Mouse (Mus musculus) erythroblast, embryonic 14.5 days (primary cell): ENCODE data around the gene Sh2b3. TPM values are rescaled to one million over a fixed set of nuclear protein-coding genes. Genes with fewer than 3 reads are reported as not detected.

Experiments used
- H3K27me3 ChIP-seq: 2 replicates; pipeline ENCODE4 v1.6.1; 2012; ENCODE audit warnings: inconsistent platforms; ENCODE audit not compliant: control insufficient read depth
- H3K36me3 ChIP-seq: 2 replicates; pipeline ENCODE4 v1.6.1; 2012; ENCODE audit warnings: mild to moderate bottlenecking, inconsistent platforms; ENCODE audit not compliant: control insufficient read depth
- H3K4me1 ChIP-seq: 2 replicates; pipeline ENCODE4 v1.6.1; 2012; ENCODE audit warnings: inconsistent platforms; ENCODE audit not compliant: control insufficient read depth
- H3K4me3 ChIP-seq: replicated peaks from 2 replicates; pipeline ENCODE3; 2012; ENCODE audit warnings: moderate library complexity, mild to moderate bottlenecking, inconsistent platforms
- H3K9me3 ChIP-seq: 2 replicates; pipeline ENCODE4 v1.6.1; 2012; ENCODE audit warnings: low read length, inconsistent platforms, mixed read lengths; ENCODE audit not compliant: control insufficient read depth
- GATA1 ChIP-seq: IDR thresholded peaks from 2 replicates; pipeline ENCODE4 v1.6.1; 2012; ENCODE audit warnings: low read length, inconsistent platforms, mixed read lengths
- TAL1 ChIP-seq: IDR thresholded peaks from 3 replicates; pipeline ENCODE4 v1.6.1; 2012; ENCODE audit warnings: low read length, inconsistent platforms, mixed read lengths
- polyA plus RNA-seq: library from polyadenylated mRNA; stranded (reverse); fragments of >175 nt; gene quantifications from 2 replicates; pipeline ENCODE4 v1.2.3, GENCODE M21; 2012

The Sh2b3 gene
- polyA plus RNA-seq, 1 experiment, result 2.0 TPM

DNA sequence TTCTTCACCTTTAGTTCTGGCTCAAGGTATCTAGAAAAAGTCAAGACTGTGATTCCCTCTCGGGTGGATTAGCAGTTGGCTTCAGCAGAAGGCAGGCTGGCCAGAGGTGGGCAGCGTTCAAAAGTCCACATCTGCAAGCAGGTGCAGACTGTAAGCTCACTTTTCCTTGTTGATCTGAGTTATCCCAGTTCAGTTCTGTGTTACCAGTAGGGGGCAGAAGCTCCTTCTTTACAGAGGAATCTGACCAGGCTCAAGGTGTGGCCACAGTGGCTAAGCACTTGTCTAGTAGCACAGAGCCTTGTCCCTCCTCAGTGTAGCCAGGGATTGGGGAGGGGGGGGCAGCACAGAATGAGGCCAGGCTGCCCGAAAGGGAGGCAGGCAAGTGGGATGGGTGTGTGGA, 22.4 kb downstream of the Sh2b3 start:
- TF ChIP-seq GATA1 (no peak), TAL1 (no peak)
- Histone ChIP-seq H3K36me3 (peaks cover 99% of the 10 kb centered on the region), H3K4me1 (no peaks in the 10 kb centered on the region; the same call in 1 of the 2 replicates), H3K27me3 (no peaks in the 10 kb centered on the region), H3K4me3 (no peak overlapping the region), H3K9me3 (no peaks in the 10 kb centered on the region)

DNA sequence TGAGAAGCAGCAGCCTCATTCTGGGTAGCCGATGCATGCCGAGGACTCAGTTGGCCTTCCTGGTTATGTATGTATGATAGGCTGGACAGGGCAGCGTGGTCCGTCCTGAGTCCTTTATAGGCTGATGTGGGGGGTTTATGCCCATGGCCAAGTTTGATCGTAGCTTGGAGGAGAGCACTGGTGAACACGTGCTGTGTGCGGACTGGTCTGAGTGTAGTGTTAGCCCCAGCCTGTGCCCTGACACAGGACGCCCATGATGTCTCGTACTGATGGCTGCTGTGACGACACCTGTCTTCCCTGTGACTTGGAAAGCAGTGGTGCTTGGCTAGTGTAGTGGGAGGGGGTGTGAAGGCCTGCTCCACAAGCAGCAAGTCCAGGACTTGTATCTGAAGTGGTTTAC, 23.7 kb downstream of the Sh2b3 start:
- no peaks in the 10 kb centered on the region for H3K27me3 ChIP-seq
- H3K36me3 ChIP-seq, result peaks cover 96% of the 10 kb centered on the region
- TF ChIP-seq GATA1 (no peak), TAL1 (no peak)
- H3K4me3 ChIP-seq, result no peak overlapping the region
- no peaks in the 10 kb centered on the region for H3K9me3 ChIP-seq
- no peaks in the 10 kb centered on the region; the same call in none of the 2 replicates for H3K4me1 ChIP-seq

DNA sequence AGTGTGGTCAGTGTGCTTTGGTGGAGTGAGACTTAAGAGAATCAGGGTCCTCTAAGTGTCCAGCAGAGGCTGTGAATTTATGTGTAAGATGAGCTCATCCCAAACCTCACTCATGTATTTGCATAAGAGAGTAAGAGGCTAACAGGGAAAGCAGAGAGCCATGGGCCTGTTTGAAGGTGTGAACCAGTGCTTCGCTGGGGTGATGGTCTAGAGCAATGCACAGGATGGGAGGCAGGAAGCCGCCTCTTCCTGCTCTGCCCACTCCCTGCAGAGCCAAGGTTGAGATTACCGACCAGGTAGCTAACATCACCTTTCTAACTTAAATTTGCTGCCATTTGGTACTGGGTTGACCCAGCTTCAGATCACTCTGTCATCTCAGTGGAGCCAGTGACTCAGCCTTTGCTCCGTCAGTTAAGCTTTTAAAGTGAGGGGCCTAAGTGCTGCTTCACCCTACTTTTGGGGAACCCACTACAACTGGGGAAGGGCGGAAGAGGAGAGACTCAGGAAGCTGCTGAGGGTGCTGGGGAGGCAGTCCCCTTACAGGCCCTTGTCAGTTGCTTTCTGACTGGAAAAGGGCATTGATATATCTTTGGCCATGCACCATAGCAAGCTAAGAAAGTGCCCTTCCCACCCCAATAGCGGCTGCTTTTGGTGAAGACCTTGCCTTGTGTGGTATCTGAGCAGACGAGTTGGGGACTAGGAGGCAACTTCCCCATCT, 24.8 kb downstream of the Sh2b3 start:
- Histone ChIP-seq H3K27me3 (no peaks in the 10 kb centered on the region), H3K9me3 (no peaks in the 10 kb centered on the region), H3K4me1 (no peaks in the 10 kb centered on the region; the same call in none of the 2 replicates), H3K36me3 (peaks cover 91% of the 10 kb centered on the region), H3K4me3 (no peak overlapping the region)
- no peak for TF ChIP-seq TAL1
- no peak for TF ChIP-seq GATA1

DNA sequence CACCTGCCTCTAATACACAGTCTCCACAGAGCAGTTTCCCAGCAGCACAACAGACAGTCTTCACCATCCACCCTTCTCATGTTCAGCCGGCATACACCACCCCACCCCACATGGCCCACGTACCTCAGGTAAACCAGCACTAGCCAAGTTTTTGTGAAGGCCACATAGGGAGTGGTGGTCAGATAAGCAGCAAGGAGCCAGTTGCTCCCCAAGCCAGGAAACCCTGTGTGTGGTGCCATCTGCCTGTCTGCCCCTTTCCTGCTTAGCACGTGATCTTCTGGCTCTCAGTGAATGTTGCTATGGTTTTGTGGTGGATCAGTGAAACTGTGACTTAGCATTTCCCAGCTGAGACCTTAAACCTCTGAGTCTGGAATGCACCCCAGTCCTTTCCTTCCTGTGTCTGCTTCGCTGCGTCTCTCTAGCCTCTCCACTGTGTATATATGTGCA, 25.9 kb downstream of the Sh2b3 start:
- Histone ChIP-seq H3K36me3 (peaks cover 87% of the 10 kb centered on the region), H3K4me1 (no peaks in the 10 kb centered on the region; the same call in none of the 2 replicates), H3K9me3 (no peaks in the 10 kb centered on the region), H3K4me3 (no peak overlapping the region), H3K27me3 (no peaks in the 10 kb centered on the region)
- no peak for TF ChIP-seq TAL1

- no peak overlapping the region for H3K4me3 ChIP-seq
- H3K9me3 ChIP-seq, result no peaks in the 10 kb centered on the region
- TF ChIP-seq TAL1 (no peak), GATA1 (no peak)
- H3K27me3 ChIP-seq, result no peaks in the 10 kb centered on the region
- peaks cover 85% of the 10 kb centered on the region for H3K36me3 ChIP-seq
- no peaks in the 10 kb centered on the region; the same call in none of the 2 replicates for H3K4me1 ChIP-seq
Measured at GRCm38 (mm10) chr5:121810331-121811151, 26.9 kb downstream of the Sh2b3 start.

- Histone ChIP-seq H3K36me3 (peaks cover 84% of the 10 kb centered on the region), H3K4me3 (no peak overlapping the region), H3K27me3 (no peaks in the 10 kb centered on the region), H3K9me3 (no peaks in the 10 kb centered on the region), H3K4me1 (no peaks in the 10 kb centered on the region; the same call in none of the 2 replicates)
- TF ChIP-seq GATA1, result no peak
- TF ChIP-seq TAL1, result no peak
Measured at GRCm38 (mm10) chr5:121809667-121810224, 27.7 kb downstream of the Sh2b3 start.

- H3K4me1 ChIP-seq, result no peaks in the 10 kb centered on the region; the same call in none of the 2 replicates
- H3K4me3 ChIP-seq, result no peak overlapping the region
- H3K9me3 ChIP-seq, result no peaks in the 10 kb centered on the region
- H3K27me3 ChIP-seq, result no peaks in the 10 kb centered on the region
- peaks cover 86% of the 10 kb centered on the region for H3K36me3 ChIP-seq
- TF ChIP-seq GATA1 (no peak), TAL1 (no peak)
Measured at GRCm38 (mm10) chr5:121808202-121808601, 29.2 kb downstream of the Sh2b3 start.

DNA sequence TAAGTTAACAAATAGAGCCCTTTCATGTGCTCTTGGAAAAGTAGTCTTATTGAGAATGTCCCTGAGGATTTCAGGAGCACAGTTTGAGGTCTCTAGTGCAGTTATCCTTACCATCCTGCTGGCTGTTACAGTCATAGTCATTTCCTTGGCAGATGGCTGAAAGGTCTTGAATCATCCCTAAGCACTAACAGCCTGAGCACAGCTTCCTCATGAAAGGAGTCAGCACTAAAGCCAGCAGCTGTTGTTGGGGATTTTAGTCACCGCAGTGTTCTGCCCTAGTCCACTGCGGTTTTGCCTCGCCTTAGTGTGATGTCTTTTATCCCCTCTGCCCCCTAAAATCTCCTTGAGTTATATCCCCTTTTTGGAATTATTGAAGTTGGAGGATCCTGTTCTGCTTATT, 30.3 kb downstream of the Sh2b3 start:
- no peak for TF ChIP-seq TAL1
- TF ChIP-seq GATA1, result no peak
- Histone ChIP-seq H3K4me1 (no peaks in the 10 kb centered on the region; the same call in none of the 2 replicates), H3K9me3 (no peaks in the 10 kb centered on the region), H3K4me3 (no peak overlapping the region), H3K36me3 (peaks cover 86% of the 10 kb centered on the region), H3K27me3 (no peaks in the 10 kb centered on the region)

DNA sequence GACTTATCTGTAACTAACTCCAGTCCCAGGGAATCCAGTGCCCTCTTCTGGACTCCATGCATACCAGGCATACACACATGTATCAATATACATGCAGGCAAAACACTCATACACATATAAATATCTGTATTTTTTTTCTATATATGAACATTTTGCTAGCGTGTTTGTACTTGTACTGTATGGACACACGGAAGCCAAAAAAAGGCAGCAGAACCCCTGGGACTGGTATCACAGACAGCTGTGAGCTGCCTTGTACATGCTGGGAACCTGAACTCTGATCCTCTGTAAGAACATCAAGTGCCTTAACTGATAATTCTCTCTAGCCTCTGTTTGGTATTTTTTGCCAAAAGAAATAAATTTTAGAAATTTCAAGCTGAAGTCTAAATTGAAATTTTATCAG, 39.0 kb downstream of the Sh2b3 start:
- TF ChIP-seq GATA1 (no peak), TAL1 (no peak)
- Histone ChIP-seq H3K4me3 (no peak overlapping the region), H3K9me3 (no peaks in the 10 kb centered on the region), H3K36me3 (peaks cover 94% of the 10 kb centered on the region), H3K27me3 (no peaks in the 10 kb centered on the region), H3K4me1 (no peaks in the 10 kb centered on the region; the same call in 1 of the 2 replicates)
